Mouse (Mus musculus) liver, embryonic 14.5 days (tissue): ENCODE data around the gene Rabl6.

Experiments
- CTCF ChIP-seq: IDR thresholded peaks from 2 replicates; pipeline ENCODE4 v1.5.1; 2016; ENCODE audit warnings: antibody characterized with exemption, low read depth, control low read depth
- EP300 ChIP-seq: IDR thresholded peaks from 2 replicates; pipeline ENCODE4 v1.6.1; 2016; ENCODE audit warnings: antibody characterized with exemption, low read depth

GRCm38 (mm10) chr2:25579737-25580460, 28.4 kb downstream of the Rabl6 start:
- TF ChIP-seq CTCF (peak; percentile 66), EP300 (no peak)
